Mouse (Mus musculus) midbrain, embryonic 15.5 days (tissue): ENCODE measurements around the gene Kremen1. TPM values are rescaled to one million over a fixed set of nuclear protein-coding genes. Genes with fewer than 3 reads are reported as not detected.

ENCODE experiments used
- ATAC-seq: fragments of 200-750 bp; cut with Nextera tagmentation; replicated peaks from 2 replicates; pipeline ENCODE4 v1.8.0; 2017; ENCODE audit warnings: moderate TSS enrichment
- H3K27ac ChIP-seq: fragments of 300-500 bp; sonication (generic); 2 replicates; pipeline ENCODE4 v1.5.1; 2015; ENCODE audit warnings: mild to moderate bottlenecking, inconsistent platforms
- H3K27me3 ChIP-seq: fragments of 300-500 bp; sonication (generic); replicated peaks from 2 replicates; pipeline ENCODE4 v1.6.1; 2015; ENCODE audit warnings: inconsistent platforms
- H3K36me3 ChIP-seq: fragments of 300-500 bp; sonication (generic); replicated peaks from 2 replicates; pipeline ENCODE4 v1.6.1; 2015; ENCODE audit warnings: inconsistent platforms
- H3K4me1 ChIP-seq: fragments of 300-500 bp; sonication (generic); 2 replicates; pipeline ENCODE4 v1.6.1; 2015; ENCODE audit warnings: inconsistent platforms
- H3K4me2 ChIP-seq: fragments of 300-500 bp; sonication (generic); 2 replicates; pipeline ENCODE4 v1.6.1; 2015; ENCODE audit warnings: inconsistent platforms, mild to moderate bottlenecking, moderate library complexity
- H3K4me3 ChIP-seq: fragments of 300-500 bp; sonication (generic); 2 replicates; pipeline ENCODE4 v1.5.1; 2015; ENCODE audit warnings: mild to moderate bottlenecking, inconsistent platforms
- H3K9ac ChIP-seq: fragments of 300-500 bp; sonication (generic); 2 replicates; pipeline ENCODE4 v1.6.1; 2015; ENCODE audit warnings: mild to moderate bottlenecking, inconsistent platforms
- H3K9me3 ChIP-seq: fragments of 300-500 bp; sonication (generic); 2 replicates; pipeline ENCODE4 v1.6.1; 2016; ENCODE audit warnings: inconsistent platforms
- WGBS: fragments of 180-500 bp; shearing (Covaris S2); methylation state at CpG from one replicate; pipeline ENCODE4 v1.1.7; 2015; ENCODE audit warnings: mixed read lengths; 5-methylcytosine and 5-hydroxymethylcytosine counted together
- polyA plus RNA-seq: library from polyadenylated mRNA; unstranded; fragments of >200 nt; fragmentation: Nextera tagmentation; extraction: Ambion mirVana; gene quantifications from 2 replicates; pipeline ENCODE4 v1.2.1, GENCODE M21; 2015

The Kremen1 gene
- polyA plus RNA-seq, 1 experiment from 2014 or later = 5.2 TPM

- 0 out of 2 replicates have a peak overlapping the region, but pooled peaks have one; percentile 90 for H3K4me3 ChIP-seq
- no peak for ATAC-seq
- 60% methylated on average over 10 of the region's 10 CpGs for WGBS
- H3K27ac ChIP-seq = no peak overlapping the region
- H3K4me1 ChIP-seq = peaks cover 20% of the 10 kb centered on the region
- H3K9me3 ChIP-seq = no peaks in the 10 kb centered on the region
- peak overlapping the region; percentile 79; the same call in 1 of the 2 replicates for H3K4me2 ChIP-seq
- H3K36me3 ChIP-seq = no peaks in the 10 kb centered on the region
- H3K9ac ChIP-seq = no peak overlapping the region
- 0 out of 2 replicates have a peak, but pooled peaks cover 3% of the 10 kb centered on the region for H3K27me3 ChIP-seq
Measured at GRCm38 (mm10) chr11:5259944-5260598, 1.3 kb downstream of the Kremen1 start.

- Histone ChIP-seq H3K9ac (no peak overlapping the region), H3K4me3 (no peak overlapping the region), H3K27me3 (0 out of 2 replicates have a peak, but pooled peaks cover under 1% of the 10 kb centered on the region), H3K4me1 (peaks cover 20% of the 10 kb centered on the region), H3K36me3 (no peaks in the 10 kb centered on the region), H3K9me3 (no peaks in the 10 kb centered on the region), H3K27ac (no peak overlapping the region), H3K4me2 (no peak overlapping the region)
- no peak for ATAC-seq
- WGBS = 95% methylated on average over 6 of the region's 6 CpGs
Measured at GRCm38 (mm10) chr11:5258036-5258435, 3.3 kb downstream of the Kremen1 start.

GRCm38 (mm10) chr11:5257151-5257862 is 4.1 kb downstream of the Kremen1 start:
- 83% methylated on average over 13 of the region's 13 CpGs for WGBS
- ATAC-seq = no peak
- no peak overlapping the region for H3K9ac ChIP-seq
- no peak overlapping the region for H3K4me3 ChIP-seq
- no peak overlapping the region for H3K27ac ChIP-seq
- H3K4me1 ChIP-seq = peaks cover 20% of the 10 kb centered on the region
- H3K27me3 ChIP-seq = no peaks in the 10 kb centered on the region
- no peaks in the 10 kb centered on the region for H3K9me3 ChIP-seq
- H3K4me2 ChIP-seq = no peak overlapping the region
- H3K36me3 ChIP-seq = no peaks in the 10 kb centered on the region

GRCm38 (mm10) chr11:5255509-5256014 is 5.8 kb downstream of the Kremen1 start:
- no peak for ATAC-seq
- H3K27ac ChIP-seq = peak overlapping the region; percentile 25; the same call in 1 of the 2 replicates
- H3K4me2 ChIP-seq = no peak overlapping the region

GRCm38 (mm10) chr11:5254016-5254415 is 7.3 kb downstream of the Kremen1 start:
- Histone ChIP-seq H3K27ac (no peak overlapping the region), H3K27me3 (no peaks in the 10 kb centered on the region), H3K9me3 (no peaks in the 10 kb centered on the region), H3K36me3 (no peaks in the 10 kb centered on the region), H3K4me2 (no peak overlapping the region), H3K4me3 (no peak overlapping the region), H3K9ac (no peak overlapping the region), H3K4me1 (peaks cover 12% of the 10 kb centered on the region)
- 78% methylated on average over 2 of the region's 2 CpGs for WGBS
- ATAC-seq = no peak

More at GRCm38 (mm10) chr11:5255509-5256014, 5.8 kb downstream of the Kremen1 start:
- Histone ChIP-seq H3K9me3 (no peaks in the 10 kb centered on the region), H3K4me1 (peaks cover 16% of the 10 kb centered on the region), H3K27me3 (no peaks in the 10 kb centered on the region), H3K36me3 (no peaks in the 10 kb centered on the region), H3K4me3 (no peak overlapping the region), H3K9ac (no peak overlapping the region)
- 32% methylated on average over 9 of the region's 9 CpGs for WGBS

GRCm38 (mm10) chr11:5253528-5253927 is 7.8 kb downstream of the Kremen1 start:
- Histone ChIP-seq H3K9ac (no peak overlapping the region), H3K9me3 (no peaks in the 10 kb centered on the region), H3K27me3 (no peaks in the 10 kb centered on the region), H3K27ac (no peak overlapping the region), H3K36me3 (no peaks in the 10 kb centered on the region), H3K4me3 (no peak overlapping the region), H3K4me1 (peaks cover 12% of the 10 kb centered on the region), H3K4me2 (no peak overlapping the region)
- no peak for ATAC-seq
- 68% methylated on average over 3 of the region's 3 CpGs for WGBS

- no peak for ATAC-seq
- Histone ChIP-seq H3K4me1 (peaks cover 12% of the 10 kb centered on the region), H3K4me2 (no peak overlapping the region), H3K9ac (no peak overlapping the region), H3K27me3 (no peaks in the 10 kb centered on the region), H3K4me3 (no peak overlapping the region), H3K9me3 (no peaks in the 10 kb centered on the region), H3K36me3 (no peaks in the 10 kb centered on the region), H3K27ac (no peak overlapping the region)
- WGBS = 82% methylated on average over 8 of the region's 8 CpGs
Measured at GRCm38 (mm10) chr11:5252727-5253126, 8.6 kb downstream of the Kremen1 start.

- Histone ChIP-seq H3K4me3 (no peak overlapping the region), H3K9me3 (no peaks in the 10 kb centered on the region), H3K9ac (no peak overlapping the region), H3K27ac (no peak overlapping the region), H3K4me1 (peaks cover 5% of the 10 kb centered on the region), H3K36me3 (no peaks in the 10 kb centered on the region), H3K4me2 (no peak overlapping the region), H3K27me3 (no peaks in the 10 kb centered on the region)
- ATAC-seq = no peak
- WGBS = 50% methylated on average over 6 of the region's 6 CpGs
Measured at GRCm38 (mm10) chr11:5251112-5251511, 10.2 kb downstream of the Kremen1 start.

- H3K9ac ChIP-seq = no peak overlapping the region
- WGBS = 24% methylated on average over 2 of the region's 2 CpGs
- no peak overlapping the region for H3K4me2 ChIP-seq
- no peaks in the 10 kb centered on the region for H3K27me3 ChIP-seq
- ATAC-seq = no peak
- no peaks in the 10 kb centered on the region for H3K9me3 ChIP-seq
- H3K27ac ChIP-seq = no peak overlapping the region
- H3K36me3 ChIP-seq = no peaks in the 10 kb centered on the region
- 0 out of 2 replicates have a peak, but pooled peaks cover 6% of the 10 kb centered on the region for H3K4me1 ChIP-seq
- H3K4me3 ChIP-seq = no peak overlapping the region
Measured at GRCm38 (mm10) chr11:5248200-5248599, 13.2 kb downstream of the Kremen1 start.

- Histone ChIP-seq H3K4me2 (no peak overlapping the region), H3K9me3 (no peaks in the 10 kb centered on the region), H3K27me3 (no peaks in the 10 kb centered on the region), H3K36me3 (no peaks in the 10 kb centered on the region), H3K27ac (no peak overlapping the region), H3K9ac (no peak overlapping the region), H3K4me3 (no peak overlapping the region), H3K4me1 (peaks cover 8% of the 10 kb centered on the region; the same call in 1 of the 2 replicates)
- ATAC-seq = no peak
- WGBS = 85% methylated on average over 7 of the region's 7 CpGs
Measured at GRCm38 (mm10) chr11:5245431-5245830, 15.9 kb downstream of the Kremen1 start.

GRCm38 (mm10) chr11:5244749-5245130 is 16.6 kb downstream of the Kremen1 start:
- no peak overlapping the region for H3K9ac ChIP-seq
- H3K27ac ChIP-seq = 0 out of 2 replicates have a peak overlapping the region, but pooled peaks have one; percentile 29
- H3K4me3 ChIP-seq = no peak overlapping the region
- WGBS = 53% methylated on average over 8 of the region's 8 CpGs
- H3K4me2 ChIP-seq = no peak overlapping the region
- peak; percentile 48; the same call in 1 of the 2 replicates for ATAC-seq
- no peaks in the 10 kb centered on the region for H3K36me3 ChIP-seq
- peaks cover 15% of the 10 kb centered on the region for H3K4me1 ChIP-seq
- no peaks in the 10 kb centered on the region for H3K9me3 ChIP-seq
- no peaks in the 10 kb centered on the region for H3K27me3 ChIP-seq
